Mouse (Mus musculus): ENCODE measurements at regions not wholly inside any gene's neighbourhood (a gene's known extent, or its start where the extent isn't known, plus 50 kb on each side); places are given as distances from the start of the nearest gene placed in this dataset.
A peak's percentile ranks its signal among the peaks of the same experiment; 100 is the strongest.

DNA sequence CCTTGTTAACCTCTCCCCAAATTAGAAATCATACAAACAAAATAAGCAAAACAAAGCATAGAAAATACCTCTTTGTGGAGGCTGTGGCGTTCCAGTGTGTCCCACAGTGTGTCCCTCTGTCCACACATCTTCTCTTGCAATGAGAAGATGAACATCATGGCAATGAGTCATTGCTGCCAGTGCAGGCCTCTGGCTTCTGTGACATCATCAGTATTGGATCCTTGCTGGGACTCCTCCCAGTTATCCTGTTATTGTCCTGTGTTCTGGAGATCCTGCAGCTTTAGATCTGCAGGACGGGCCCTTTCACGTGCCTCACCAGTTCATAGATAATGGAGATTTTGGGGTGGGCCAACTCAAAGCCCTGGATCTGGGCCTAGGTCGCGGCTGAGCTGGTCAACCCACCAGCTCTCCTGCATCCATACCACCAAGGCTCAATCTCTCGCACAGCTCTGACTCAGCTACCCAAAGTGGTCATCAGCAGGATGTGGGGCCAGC is 80.9 kb downstream of the Tmem212 start:
- DNase-seq: no peak

DNA sequence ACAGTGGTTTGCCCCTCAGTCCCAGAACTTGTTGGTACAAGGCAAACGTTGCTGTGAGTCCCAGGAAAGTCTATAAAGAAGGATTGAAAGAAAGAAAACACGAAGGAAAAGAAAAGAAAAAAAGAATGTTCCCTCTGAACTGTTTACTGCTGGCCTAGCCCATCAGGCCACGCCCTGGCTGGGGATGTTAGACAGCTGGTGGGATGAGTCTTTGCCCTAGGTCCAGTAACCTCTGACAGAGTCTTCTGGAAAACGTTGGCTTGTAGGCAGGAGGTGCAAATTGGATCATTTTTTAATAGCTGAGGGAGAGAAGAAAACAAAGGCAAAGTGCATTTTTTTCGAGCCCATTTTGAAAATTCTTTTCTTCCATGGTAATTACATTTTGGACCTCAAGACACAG is 91.9 kb downstream of the Tmem212 start:
- DNase-seq: no peak

DNA sequence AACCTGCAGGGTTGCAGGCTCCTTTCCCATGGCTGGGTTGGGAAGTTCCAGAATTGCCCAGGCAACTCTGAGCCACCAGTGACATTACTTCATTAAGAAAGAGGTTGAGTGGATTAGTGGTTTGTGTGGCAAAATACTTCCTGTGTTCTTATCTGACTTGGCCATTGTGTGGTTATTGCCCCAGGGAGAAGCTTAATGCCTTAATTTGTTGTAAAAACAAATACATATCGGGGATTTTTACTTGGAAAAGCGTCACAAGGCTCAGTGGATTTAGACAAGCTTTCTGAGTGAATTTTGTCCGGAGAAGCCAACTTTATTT is 80.5 kb upstream of the Fndc3b start:
- DNase-seq: no peak

DNA sequence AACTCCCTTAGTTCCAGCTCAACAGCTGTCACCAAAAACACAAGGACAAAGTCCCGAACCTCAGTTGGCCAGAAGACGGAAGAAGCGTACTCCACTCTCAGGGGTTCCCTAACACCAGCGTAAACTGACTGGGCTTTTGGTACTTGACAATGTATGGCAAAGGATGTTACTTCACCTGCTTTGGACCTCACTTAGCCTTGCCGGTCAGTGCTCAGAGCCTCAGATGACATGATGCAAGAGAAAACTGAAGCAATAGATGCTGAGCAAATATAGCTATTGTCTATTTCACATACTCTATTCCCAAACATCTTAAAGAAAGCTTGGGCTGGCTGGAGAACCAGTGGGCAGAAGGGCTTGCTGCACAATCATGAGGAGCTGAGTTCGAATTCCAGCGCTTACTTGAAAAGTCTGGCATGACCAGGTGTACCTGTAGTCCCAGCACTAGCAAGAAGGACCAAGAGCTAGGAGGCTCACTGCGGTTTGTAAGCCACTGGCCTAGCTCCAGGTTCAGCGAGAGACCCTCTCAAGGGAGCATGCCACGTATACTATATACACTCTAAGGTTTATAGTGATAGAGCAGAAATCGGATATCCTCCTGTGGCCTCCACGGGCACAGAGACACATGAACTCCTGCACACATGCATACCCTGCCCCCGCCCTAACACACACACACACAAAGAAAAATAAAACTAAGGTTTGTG is 80.0 kb upstream of the Fndc3b start:
- DNase-seq: no peak

DNA sequence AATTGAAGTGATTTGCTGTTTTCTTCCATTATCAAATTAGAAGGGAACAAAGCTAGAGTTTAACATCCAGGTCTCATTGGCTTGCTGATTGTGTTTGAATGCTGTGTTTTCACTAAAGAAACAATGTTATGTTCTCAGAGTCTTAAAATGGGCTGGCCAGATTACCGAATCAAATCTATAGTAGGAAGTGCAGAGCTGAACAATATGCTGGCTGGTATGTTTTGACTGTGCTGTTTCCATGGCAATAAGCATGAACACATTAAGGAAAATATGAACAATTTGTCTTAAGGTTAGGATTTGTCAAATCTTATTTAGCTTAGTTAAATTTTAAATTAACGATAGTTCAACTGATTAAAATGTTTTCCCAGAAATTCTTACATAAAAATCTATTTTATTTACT is 72.8 kb upstream of the Fndc3b start:
- DNase-seq: no peak

DNA sequence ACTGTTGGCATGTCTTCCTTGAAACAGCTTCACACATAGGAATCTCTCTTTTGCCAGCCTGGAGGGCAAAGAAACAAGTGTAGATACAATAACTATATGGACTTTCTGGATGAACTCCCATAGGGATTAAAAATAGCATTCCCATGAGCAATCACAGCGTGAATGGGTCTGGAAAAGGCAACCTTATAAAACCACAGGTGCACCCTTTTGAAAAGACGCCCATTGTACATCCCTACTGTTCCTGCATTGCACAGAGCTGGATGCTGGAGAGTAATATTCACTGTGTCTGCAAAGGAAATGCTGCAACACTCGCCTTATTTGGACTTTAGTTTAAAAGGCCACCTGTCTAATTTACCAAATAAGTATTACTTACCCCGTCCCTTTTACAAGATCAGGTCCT is 72.4 kb upstream of the Fndc3b start:
- DNase-seq: no peak

DNA sequence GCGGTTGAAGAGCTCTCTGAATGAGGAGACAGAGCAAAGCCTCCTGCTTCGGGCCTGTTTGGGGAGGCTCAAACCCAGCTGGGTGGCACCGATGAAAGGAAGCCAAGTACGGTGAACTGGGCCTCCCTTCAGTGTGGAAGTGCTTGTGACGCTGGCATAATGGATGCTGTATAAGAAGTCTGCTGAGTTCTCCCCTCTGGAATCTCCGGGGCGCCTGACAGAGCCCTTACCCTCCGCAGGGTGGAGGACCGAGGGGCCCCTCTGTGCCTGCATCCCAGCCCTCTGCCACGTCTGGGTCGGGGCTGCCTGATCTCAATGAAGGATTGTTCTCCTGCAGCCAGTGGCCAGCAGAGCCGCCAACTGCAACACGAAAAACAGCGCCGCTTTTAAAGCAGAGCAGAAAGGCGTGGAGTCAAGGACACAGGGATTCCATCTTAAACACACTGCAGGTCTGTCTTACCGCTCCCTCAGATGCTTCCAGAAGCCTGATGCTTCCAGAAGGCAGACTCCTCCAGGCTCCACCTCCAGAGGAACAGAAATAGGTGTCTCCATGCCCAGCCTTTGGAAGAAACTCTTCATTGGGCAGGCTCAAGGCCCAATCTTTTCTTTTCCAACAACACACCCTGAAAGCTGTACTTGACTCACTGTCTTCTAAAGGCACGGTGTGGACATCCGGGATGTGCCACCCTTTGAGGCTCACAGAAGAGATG is 71.1 kb upstream of the Fndc3b start:
- peak in 1 of 2 experiments; percentile 6 for DNase-seq

DNA sequence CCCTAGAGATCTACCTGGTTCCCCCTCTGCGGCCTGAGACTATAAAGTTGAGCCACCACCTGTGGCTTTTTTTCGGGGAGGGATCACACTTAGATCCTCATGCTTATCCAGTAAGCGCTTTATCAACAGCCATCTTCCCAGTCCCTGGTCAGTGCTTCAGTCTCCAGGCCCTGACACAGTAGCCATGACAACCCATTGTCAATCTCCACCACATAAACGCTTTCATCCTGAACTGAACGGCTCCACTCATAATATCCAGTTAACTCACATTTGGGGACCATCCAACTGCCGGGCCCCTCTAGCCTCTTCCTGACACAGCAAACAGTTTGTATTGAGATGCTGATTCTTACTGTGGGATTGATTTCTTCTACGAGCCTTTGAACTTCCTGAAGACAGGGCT is 68.8 kb upstream of the Fndc3b start:
- no peak for DNase-seq

DNA sequence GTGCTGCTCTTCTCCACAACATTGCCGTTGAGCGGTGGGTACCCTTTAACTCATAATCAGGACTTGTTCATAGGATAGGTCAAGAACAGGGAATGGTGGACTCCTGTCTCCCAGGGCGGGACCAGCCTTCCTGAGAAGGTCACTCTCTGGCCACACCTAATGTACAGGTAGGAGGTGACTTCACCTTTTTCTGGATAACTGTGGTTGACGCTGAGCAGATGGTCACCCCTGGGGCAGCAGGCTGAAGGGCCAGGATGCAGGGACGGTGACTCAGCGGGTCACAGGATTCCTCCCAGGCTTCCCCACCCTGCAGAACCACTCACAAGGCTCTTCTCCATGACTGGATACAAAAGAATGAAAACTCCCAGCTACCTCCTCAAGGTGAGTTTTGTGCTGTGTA is 66.6 kb upstream of the Fndc3b start:
- DNase-seq: no peak

DNA sequence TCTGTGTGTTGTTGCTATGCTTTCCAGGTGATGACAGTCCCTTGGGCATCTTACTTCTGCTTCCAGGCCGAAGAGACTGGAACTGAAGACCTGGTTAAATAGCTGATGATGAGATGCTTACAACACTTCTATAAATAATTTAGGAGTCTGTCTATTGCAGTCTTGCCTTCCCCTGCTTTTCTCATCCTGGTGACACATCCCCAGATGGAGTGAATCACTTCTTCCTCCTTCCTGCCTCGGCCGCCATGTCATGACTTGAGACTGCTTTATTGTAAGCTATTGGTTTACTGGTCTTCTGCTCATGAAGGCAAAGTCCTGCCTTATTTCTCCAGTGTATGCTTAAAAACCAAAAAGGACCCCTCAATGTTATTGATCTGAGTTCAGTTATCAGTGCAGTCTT is 62.1 kb upstream of the Fndc3b start:
- no peak for DNase-seq

DNA sequence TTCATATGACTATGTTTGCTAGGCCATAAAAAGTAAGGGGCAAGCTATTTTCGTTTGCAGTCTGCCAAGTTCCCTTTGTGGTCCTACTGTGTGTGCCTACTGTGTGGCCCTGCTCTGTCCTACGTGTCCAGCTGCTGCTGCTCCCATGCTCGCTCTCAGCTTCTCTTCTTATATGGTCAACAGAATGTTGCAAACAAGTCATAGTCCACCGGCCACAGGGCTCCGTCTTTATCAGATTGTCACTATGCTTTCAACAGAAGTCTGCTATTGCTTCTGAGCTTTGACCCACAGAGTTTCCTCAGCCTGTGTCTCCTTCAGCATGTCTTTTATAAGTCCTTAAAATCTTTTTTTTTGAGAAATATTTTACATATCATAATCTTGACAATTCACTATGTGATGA is 58.3 kb upstream of the Fndc3b start:
- DNase-seq: no peak

DNA sequence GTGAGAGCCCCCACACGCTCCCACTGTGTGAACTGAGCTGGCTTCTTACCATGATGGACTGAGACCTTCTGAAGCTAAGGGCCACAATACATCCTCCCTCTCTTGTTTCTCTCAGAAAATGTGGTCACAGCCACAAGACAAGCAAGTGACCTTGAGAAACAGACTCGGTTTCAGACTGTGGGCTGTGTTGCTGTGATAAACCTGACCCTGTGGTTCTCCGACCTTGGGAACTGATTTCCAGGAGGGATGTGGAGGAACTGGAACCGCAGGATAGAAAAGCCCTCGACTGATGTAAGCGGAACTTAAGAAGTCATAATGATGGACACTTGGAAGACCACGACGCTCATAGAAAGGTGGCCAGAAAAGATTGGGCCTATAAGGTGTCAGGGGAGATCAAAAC is 56.1 kb upstream of the Fndc3b start:
- no peak for DNase-seq

DNA sequence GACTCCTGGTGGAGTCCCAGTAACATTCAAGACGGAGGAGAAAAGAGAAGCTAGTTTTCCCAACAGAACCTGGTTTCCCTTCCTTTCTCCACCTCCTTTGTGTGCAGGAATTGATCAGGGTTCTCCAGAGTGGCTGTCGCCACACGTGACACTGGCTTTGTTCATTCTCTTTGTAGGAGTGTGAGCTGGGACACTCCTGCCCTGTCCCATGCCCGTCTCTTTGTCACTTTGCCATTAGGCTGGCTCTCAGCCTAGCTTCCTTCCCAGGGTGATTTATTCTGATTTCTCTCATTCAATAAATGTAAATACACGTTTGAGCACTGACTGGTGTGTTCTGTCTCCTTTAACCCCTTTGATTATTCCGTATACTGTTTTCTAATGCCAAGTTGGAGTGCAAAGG is 55.3 kb upstream of the Fndc3b start:
- DNase-seq: peak; percentile 43 to 60

DNA sequence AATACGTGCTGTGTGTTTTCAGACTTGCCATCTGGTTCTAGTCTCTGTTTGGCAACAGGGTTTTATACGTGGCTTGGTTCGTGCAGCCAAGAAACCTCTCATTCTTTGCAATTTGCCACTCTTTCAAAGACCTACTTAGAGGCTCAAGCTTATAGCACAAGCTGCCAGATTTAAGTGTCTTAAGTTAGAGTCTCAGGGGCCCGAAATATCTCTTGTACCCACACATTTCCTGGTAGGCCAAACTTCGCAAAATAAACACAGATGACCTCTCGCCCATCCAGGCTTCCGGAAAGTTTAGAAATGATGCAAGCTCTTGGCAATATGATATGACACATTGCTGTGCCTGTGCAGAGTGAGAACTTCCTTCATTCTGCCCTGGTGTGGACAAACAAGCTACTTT is 54.8 kb upstream of the Fndc3b start:
- DNase-seq: peak; percentile 62 to 69

DNA sequence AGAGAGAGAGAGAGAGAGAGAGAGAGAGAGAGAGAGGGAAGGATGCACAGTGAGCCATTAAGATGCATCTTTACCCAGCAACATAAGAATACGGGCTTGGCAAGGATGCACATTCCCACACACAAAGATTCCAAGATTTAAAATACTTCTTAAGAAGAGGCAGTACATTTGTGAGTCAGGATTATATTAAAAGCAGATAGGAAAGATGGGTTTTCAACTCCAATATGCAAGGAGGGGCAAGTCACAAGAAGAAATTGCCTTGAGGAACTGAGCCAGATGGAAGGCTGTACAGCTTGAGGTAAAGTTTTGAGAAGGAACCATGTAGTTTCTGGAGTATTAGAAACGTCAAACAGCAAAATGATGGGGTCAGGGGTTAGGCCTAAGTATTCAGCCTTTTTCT is 53.4 kb upstream of the Fndc3b start:
- no peak for DNase-seq

DNA sequence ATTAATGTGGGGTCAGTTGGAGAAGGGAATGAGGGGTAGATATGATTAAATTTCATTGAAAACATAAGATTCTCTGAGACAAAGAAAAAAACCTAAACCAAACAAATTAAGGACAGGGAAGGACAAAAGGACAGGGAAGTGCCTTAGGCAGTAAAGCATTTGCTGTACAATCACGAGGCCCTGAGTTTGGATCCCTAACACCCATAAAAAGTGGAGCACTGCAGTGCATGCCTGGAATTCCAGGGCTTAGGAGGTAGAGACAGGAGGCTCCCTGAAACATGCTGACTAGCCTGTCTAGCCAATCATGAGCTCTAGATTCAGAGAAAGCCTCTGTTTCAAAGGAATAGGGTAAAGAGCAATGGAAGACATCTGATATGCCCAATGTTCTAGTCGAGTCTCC is 49.9 kb upstream of the Fndc3b start:
- no peak for DNase-seq

All from lung, postnatal 4 days (tissue).